Mouse (Mus musculus): ENCODE measurements around the gene H2-T22. TPM values are rescaled to one million over a fixed set of nuclear protein-coding genes. Genes with fewer than 3 reads are reported as not detected.
A peak's percentile ranks its signal among the peaks of the same experiment; 100 is the strongest.

The H2-T22 gene
- total RNA-seq, 2 experiments from 2014 or later: 7.4 to 7.8 TPM

- DNase-seq (ENCODE audit: low spot score): no peak
- intact Hi-C loops (cut with DNase I): no loop called here
Measured at GRCm38 (mm10) chr17:36001121-36001897, 41.2 kb downstream of the H2-T22 start.

DNA sequence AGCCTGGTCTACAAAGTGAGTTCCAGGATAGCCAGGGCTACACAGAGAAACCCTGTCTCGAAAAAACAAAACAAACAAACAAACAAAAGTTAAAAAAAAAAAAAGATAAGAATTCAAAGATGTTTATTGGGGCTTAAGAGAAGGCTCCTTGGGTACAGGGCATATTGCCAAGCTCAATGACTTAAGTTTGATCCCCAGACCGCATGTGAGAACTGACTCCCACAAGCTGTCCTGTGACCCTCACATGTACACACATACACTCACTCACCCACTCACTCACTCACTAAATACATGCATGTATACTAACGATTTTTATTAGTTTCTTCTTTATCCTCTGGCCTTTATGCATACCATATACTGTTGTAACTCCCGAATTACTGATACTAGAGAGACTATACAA lies 42.2 kb downstream of the H2-T22 start:
- no peak for DNase-seq (ENCODE audit: low spot score)
- intact Hi-C loops (cut with DNase I): no loop called here

DNA sequence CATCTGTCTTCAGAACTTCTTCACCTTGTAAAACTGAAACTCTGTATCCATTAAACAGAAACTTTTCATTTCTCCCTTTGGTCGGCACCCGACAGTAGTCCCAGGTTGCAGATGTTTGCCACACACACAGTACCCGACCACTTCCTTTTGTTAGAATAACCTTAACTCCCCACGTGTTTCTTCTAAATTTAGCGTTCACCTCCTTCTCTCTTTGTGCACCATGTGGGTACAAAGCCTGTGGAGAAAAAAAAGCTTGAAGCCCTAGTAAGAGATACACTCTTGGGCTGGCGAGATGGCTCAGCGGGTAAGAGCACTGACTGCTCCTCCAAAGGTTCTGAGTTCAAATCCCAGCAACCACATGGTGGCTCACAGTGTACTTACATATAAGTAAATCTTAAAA lies 43.2 kb downstream of the H2-T22 start:
- no peak for DNase-seq (ENCODE audit: low spot score)
- intact Hi-C loops (cut with DNase I): loop anchor here (5.0 kb wide), 1 partner anchor 113 kb away; no protein-coding TSS in a partner anchor

GRCm38 (mm10) chr17:35998545-35999305 lies 43.8 kb downstream of the H2-T22 start:
- intact Hi-C loops (cut with DNase I): loop anchor here (5.0 kb wide), 1 partner anchor 114 kb away; no protein-coding TSS in a partner anchor

GRCm38 (mm10) chr17:35997713-35998510 lies 44.6 kb downstream of the H2-T22 start:
- DNase-seq (ENCODE audit: low spot score): no peak
- intact Hi-C loops (cut with DNase I): loop anchor here (1.0 to 5.0 kb wide), 2 partner anchors 37 to 114 kb away; no protein-coding TSS in a partner anchor

More at GRCm38 (mm10) chr17:35998545-35999305, 43.8 kb downstream of the H2-T22 start:
- DNase-seq (ENCODE audit: low spot score): no peak

GRCm38 (mm10) chr17:35996949-35997348 lies 45.6 kb downstream of the H2-T22 start:
- intact Hi-C loops (cut with DNase I): loop anchor here (1.0 to 5.0 kb wide), 2 partner anchors 38 to 115 kb away; no protein-coding TSS in a partner anchor
- peak; percentile 84 for DNase-seq (ENCODE audit: low spot score)

DNA sequence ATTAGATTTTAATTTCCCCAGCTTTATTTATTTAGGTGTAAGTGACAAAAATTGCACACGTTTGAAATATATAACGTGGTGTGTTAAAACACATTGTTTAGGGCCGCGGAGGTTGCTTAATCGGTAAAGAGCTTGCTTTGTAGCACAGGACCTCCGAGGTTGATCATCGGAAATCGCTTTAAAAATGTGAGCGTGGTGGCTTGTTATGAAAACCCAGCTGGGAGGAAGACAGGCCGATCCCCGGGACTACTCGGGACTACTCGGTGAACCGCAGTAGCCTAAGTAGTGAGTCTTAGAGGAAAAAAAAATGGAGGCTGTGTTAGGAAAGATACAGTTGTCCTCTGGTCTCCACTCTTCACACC lies 47.7 kb downstream of the H2-T22 start:
- intact Hi-C loops (cut with DNase I): loop anchor here (5.0 kb wide), 1 partner anchor 117 kb away; no protein-coding TSS in a partner anchor
- DNase-seq (ENCODE audit: low spot score): no peak

DNA sequence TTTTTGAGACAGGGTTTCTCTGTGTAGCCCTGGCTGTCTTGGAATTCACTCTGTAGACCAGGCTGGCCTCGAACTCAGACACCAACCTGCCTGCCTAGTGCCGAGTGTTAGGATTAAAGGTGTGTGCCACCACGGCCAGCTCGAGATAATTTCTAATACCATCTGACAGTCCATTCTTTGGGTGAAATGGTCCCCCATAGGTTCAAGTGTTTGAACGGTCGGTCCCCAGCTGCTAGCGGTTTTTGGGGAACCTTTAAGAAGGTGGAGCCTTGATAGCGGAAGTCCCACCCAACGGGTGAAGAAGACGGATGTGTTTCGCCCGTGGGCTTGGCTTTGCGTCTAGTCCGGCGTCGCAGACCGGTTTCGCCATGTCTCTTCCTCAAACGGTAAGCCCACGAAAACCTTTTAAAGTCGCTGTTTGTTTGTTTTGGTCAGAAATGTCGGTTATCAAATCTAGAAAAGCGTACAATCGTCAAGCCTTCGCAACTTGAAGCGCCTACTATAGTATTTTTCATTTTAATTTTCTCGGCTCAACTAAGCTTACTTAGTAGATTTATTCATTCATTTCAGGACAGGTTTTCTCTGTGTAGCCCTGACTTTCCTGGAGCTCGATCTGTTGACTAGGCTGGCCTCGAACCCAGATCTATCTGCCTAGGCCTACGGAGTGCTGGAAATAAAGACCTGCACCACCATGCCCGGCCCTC lies 48.2 kb downstream of the H2-T22 start:
- peak; percentile 63 for DNase-seq (ENCODE audit: low spot score)
- intact Hi-C loops (cut with DNase I): no loop called here

GRCm38 (mm10) chr17:35993675-35994074 lies 48.9 kb downstream of the H2-T22 start:
- intact Hi-C loops (cut with DNase I): loop anchor here (1.0 kb wide), 1 partner anchor 56 kb away; no protein-coding TSS in a partner anchor
- peak; percentile 44 for DNase-seq (ENCODE audit: low spot score)

- intact Hi-C loops (cut with DNase I): no loop called here
- DNase-seq (ENCODE audit: low spot score): peak; percentile 31
Measured at GRCm38 (mm10) chr17:35991781-35992180, 50.8 kb downstream of the H2-T22 start.

Other genes with a start within 250 kb of the H2-T22 start
- 10 to 100 TPM; 21.7 to 39.7 TPM for gene Ier3, start 221.1 kb downstream of the H2-T22 start, total RNA-seq (2021)
- gene Flot1, start 219.5 kb downstream of the H2-T22 start, total RNA-seq (2021): 100 to 1,000 TPM; 125 to 141 TPM
- gene Tubb5, start 204.4 kb downstream of the H2-T22 start, total RNA-seq (2021): 100 to 1,000 TPM; 102 to 103 TPM
- gene Mdc1, start 201.2 kb downstream of the H2-T22 start, total RNA-seq (2021): 10 to 100 TPM; 11.8 to 14.6 TPM
- gene Nrm, start 181.4 kb downstream of the H2-T22 start, total RNA-seq (2021): 1 to 10 TPM; 2.3 to 2.8 TPM
- gene Ppp1r18, start 177.2 kb downstream of the H2-T22 start, total RNA-seq (2021): 10 to 100 TPM; 11.9 to 16.6 TPM
- gene Dhx16, start 162.9 kb downstream of the H2-T22 start, total RNA-seq (2021): 10 to 100 TPM; 19.2 to 20.1 TPM
- gene 2310061I04Rik, start 145.3 kb downstream of the H2-T22 start, total RNA-seq (2021): 100 to 1,000 TPM; 112 to 116 TPM
- 1 to 10 TPM; 7.7 TPM for gene Atat1, start 132.7 kb downstream of the H2-T22 start, total RNA-seq (2021)
- gene Mrps18b, start 126.4 kb downstream of the H2-T22 start, total RNA-seq (2021): 10 to 100 TPM; 51.7 to 55.3 TPM
- 10 to 100 TPM; 30.4 to 34.5 TPM for gene Ppp1r10, start 126.3 kb downstream of the H2-T22 start, total RNA-seq (2021)
- 10 to 100 TPM; 64.2 to 66.6 TPM for gene Abcf1, start 73.0 kb downstream of the H2-T22 start, total RNA-seq (2021)
- 10 to 100 TPM; 26.4 to 26.6 TPM for gene Gnl1, start 62.9 kb downstream of the H2-T22 start, total RNA-seq (2021)
- 1 to 10 TPM; 3.8 to 4.4 TPM for gene Prr3, start 62.5 kb downstream of the H2-T22 start, total RNA-seq (2021)
- 1 to 10 TPM; 7.4 to 7.5 TPM for gene H2-T24, start 22.2 kb downstream of the H2-T22 start, total RNA-seq (2021)
- 10 to 100 TPM; 20.2 to 25.6 TPM for gene H2-T23, start 9.9 kb downstream of the H2-T22 start, total RNA-seq (2021)
- gene Gm6034, start 214 bp upstream of the H2-T22 start, total RNA-seq (2021): not detected
- gene Gm11127, start 15.6 kb upstream of the H2-T22 start, total RNA-seq (2021): 1 to 10 TPM; 2.6 to 2.9 TPM
- gene Gm19684, start 78.9 kb upstream of the H2-T22 start, total RNA-seq (2021): not detected
- not detected for gene Gm7030, start 86.7 kb upstream of the H2-T22 start, total RNA-seq (2021)
- gene Gm8909, start 125.8 kb upstream of the H2-T22 start, total RNA-seq (2021): not detected
- gene H2-T3, start 147.5 kb upstream of the H2-T22 start, total RNA-seq (2021): not detected
- gene Rpp21, start 215.3 kb upstream of the H2-T22 start, total RNA-seq (2021): 10 to 100 TPM; 35.9 to 36.8 TPM
- gene Trim39, start 229.5 kb upstream of the H2-T22 start, total RNA-seq (2021): 1 to 10 TPM; 5.7 to 7.0 TPM
- gene H2-M10.2, start 243.7 kb upstream of the H2-T22 start, total RNA-seq (2021): not detected

Data from heart, postnatal 25 days (tissue).